Mouse (Mus musculus) forebrain, embryonic 12.5 days (tissue): ENCODE results near the gene Sdcbp2. TPM values are rescaled to one million over a fixed set of nuclear protein-coding genes. Genes with fewer than 3 reads are reported as not detected.
A peak's percentile ranks its signal among the peaks of the same experiment; 100 is the strongest.
"Not testable (repeated sequence)": the region's sequence is repeated elsewhere in the genome, so short reads cannot be mapped to it uniquely, and the experiment has no call there.

Experiments used
- ATAC-seq: fragments of 200-750 bp; cut with Nextera tagmentation; 2 replicates; pipeline ENCODE4 v1.8.0; 2017; ENCODE audit warnings: moderate TSS enrichment; ENCODE audit not compliant: low FRiP score
- H3K27ac ChIP-seq: fragments of 300-500 bp; sonication (generic); 2 replicates; pipeline ENCODE4 v1.5.1; 2016; ENCODE audit warnings: mild to moderate bottlenecking
- H3K27me3 ChIP-seq: fragments of 300-500 bp; sonication (generic); 2 replicates; pipeline ENCODE4 v1.6.1; 2016; ENCODE audit warnings: mild to moderate bottlenecking
- H3K36me3 ChIP-seq: fragments of 300-500 bp; sonication (generic); replicated peaks from 2 replicates; pipeline ENCODE4 v1.6.1; 2016; ENCODE audit warnings: mild to moderate bottlenecking
- H3K4me1 ChIP-seq: fragments of 300-500 bp; sonication (generic); 2 replicates; pipeline ENCODE4 v1.6.1; 2016
- H3K4me2 ChIP-seq: fragments of 300-500 bp; sonication (generic); 2 replicates; pipeline ENCODE4 v1.6.1; 2016; ENCODE audit warnings: mild to moderate bottlenecking, moderate library complexity
- H3K4me3 ChIP-seq: fragments of 300-500 bp; sonication (generic); replicated peaks from 2 replicates; pipeline ENCODE4 v1.5.1; 2016; ENCODE audit warnings: mild to moderate bottlenecking
- H3K9ac ChIP-seq: fragments of 300-500 bp; sonication (generic); 2 replicates; pipeline ENCODE4 v1.6.1; 2016; ENCODE audit warnings: mild to moderate bottlenecking
- H3K9me3 ChIP-seq: fragments of 300-500 bp; sonication (generic); 2 replicates; pipeline ENCODE4 v1.6.1; 2016
- WGBS: fragments of 180-500 bp; shearing (Covaris S2); methylation state at CpG from one replicate; pipeline ENCODE4 v1.1.7; 2016; 5-methylcytosine and 5-hydroxymethylcytosine counted together
- polyA plus RNA-seq: library from polyadenylated mRNA; unstranded; fragments of >200 nt; fragmentation: Nextera tagmentation; extraction: Ambion mirVana; gene quantifications from 2 replicates; pipeline ENCODE4 v1.2.1, GENCODE M21; 2016

Sdcbp2 gene
- polyA plus RNA-seq, 1 experiment from 2014 or later: 0.98 TPM

DNA sequence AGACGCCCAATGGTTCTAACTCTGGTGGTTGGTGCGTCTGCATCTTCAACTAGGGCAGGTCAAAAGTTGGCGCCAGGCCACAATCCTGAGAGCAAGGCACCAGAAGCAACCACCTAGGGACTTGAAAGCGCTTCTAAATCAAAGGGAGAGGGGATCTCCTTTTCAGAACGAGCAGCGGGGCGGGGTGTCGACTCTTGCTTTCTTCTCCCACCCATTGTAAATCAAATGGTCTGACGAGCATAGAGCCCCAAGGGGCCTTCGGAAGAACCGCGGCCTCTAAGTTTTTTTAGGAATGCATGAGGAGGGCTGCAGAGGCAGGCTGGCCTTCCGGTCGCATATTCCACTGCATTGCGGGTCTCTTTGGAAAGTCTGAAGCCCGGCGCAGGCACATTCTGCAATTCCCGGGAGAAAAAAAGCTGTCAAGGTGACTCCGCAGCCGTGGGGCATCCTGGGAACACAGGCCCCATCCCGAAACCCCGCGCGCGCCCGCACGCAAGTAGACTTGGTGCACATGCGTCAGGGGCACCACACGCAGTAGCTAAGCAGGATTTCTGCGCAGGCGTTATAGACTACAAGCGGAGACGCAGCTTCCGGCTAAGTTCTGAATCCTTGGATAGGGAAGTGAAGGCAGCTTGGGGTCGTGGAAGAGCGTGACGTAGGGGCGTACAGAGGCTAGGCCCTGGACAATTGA lies 3.4 kb downstream of the Sdcbp2 start:
- no peaks in the 10 kb centered on the region for H3K36me3 ChIP-seq
- H3K9me3 ChIP-seq: no peaks in the 10 kb centered on the region
- peak overlapping the region; percentile 61 for H3K27ac ChIP-seq
- peak; percentile 94 for ATAC-seq
- 2% methylated on average over 38 of the region's 38 CpGs for WGBS
- peak overlapping the region; percentile 40 for H3K4me3 ChIP-seq
- H3K4me2 ChIP-seq: peak overlapping the region; percentile 72
- H3K4me1 ChIP-seq: peaks cover 9% of the 10 kb centered on the region
- H3K9ac ChIP-seq: peak overlapping the region; percentile 48
- peaks cover 13% of the 10 kb centered on the region for H3K27me3 ChIP-seq

DNA sequence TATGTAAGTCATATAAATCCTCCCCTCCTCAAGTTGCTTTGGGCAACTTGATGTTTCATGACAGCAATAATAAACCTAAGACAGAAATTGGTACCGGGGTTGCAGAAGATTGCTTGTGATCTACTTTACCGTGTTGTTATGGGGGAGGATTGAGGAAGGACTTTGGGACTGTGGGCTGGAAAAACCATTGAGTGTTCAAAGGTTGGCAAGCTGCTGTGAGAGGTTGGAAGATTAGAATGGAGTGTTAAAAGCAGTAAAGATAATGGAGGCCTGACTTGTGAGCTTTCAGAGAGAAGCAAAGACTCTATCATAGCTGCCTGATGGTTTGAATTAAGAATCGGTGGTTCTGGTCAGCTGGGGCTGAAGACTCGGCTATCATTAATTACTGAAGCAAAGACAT lies 6.8 kb downstream of the Sdcbp2 start:
- Histone ChIP-seq H3K36me3 (no peaks in the 10 kb centered on the region), H3K27me3 (peaks cover 7% of the 10 kb centered on the region), H3K9ac (no peak overlapping the region), H3K9me3 (no peaks in the 10 kb centered on the region), H3K4me1 (peaks cover 9% of the 10 kb centered on the region), H3K4me3 (no peak overlapping the region), H3K27ac (no peak overlapping the region), H3K4me2 (no peak overlapping the region)
- WGBS: 89% methylated on average over 4 of the region's 4 CpGs
- ATAC-seq: no peak

DNA sequence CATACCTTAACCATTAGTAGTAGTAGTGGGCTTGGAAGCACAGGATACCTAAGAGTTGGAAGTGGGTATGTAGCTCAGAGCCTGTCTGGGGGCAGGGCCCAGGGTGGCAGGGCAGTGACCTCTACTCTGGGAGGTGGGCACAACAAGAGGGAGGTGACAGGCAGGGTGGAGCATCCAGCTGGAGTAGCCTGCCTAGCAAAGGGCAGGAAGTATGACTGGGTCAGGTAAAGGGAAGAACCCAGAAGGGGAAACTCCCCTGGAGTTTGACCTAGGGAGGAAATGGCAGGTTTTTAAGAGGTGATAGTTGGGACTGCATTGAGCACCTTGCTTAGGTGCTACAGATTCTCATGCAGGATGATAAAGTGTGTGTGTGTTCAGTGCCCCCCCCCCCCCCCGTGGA lies 8.5 kb downstream of the Sdcbp2 start:
- H3K27ac ChIP-seq: no peak overlapping the region
- no peak overlapping the region for H3K4me3 ChIP-seq
- H3K36me3 ChIP-seq: no peaks in the 10 kb centered on the region
- H3K9ac ChIP-seq: no peak overlapping the region
- no peak for ATAC-seq
- 40% methylated on average over 1 of the region's 1 CpGs for WGBS
- H3K4me1 ChIP-seq: peaks cover 5% of the 10 kb centered on the region; the same call in 1 of the 2 replicates
- H3K4me2 ChIP-seq: no peak overlapping the region
- no peaks in the 10 kb centered on the region for H3K9me3 ChIP-seq
- H3K27me3 ChIP-seq: peaks cover 7% of the 10 kb centered on the region

DNA sequence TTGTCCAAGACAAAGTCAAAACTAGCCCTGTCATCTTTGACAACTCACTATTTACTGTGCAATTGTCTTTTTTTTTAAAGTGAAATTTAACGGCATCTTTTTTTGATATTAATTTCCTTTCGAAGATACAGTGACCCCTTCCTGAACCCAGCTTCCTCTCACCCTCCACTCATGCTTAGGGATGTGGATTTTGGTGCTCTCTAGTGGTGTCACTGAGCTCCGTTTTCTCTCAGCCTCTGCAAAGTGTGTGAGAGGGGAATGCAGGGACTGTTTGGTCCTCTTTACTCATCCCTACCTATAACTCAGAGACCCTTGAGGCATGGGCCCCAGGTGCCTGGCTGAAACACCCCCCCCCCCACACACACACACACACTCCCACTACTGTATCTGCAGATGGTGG lies 13.5 kb downstream of the Sdcbp2 start:
- H3K36me3 ChIP-seq: no peaks in the 10 kb centered on the region
- no peak overlapping the region for H3K4me3 ChIP-seq
- no peaks in the 10 kb centered on the region for H3K4me1 ChIP-seq
- H3K9ac ChIP-seq: no peak overlapping the region
- no peak overlapping the region for H3K27ac ChIP-seq
- H3K4me2 ChIP-seq: no peak overlapping the region
- no peak for ATAC-seq
- H3K9me3 ChIP-seq: no peaks in the 10 kb centered on the region
- 68% methylated on average over 3 of the region's 3 CpGs for WGBS
- H3K27me3 ChIP-seq: no peaks in the 10 kb centered on the region

DNA sequence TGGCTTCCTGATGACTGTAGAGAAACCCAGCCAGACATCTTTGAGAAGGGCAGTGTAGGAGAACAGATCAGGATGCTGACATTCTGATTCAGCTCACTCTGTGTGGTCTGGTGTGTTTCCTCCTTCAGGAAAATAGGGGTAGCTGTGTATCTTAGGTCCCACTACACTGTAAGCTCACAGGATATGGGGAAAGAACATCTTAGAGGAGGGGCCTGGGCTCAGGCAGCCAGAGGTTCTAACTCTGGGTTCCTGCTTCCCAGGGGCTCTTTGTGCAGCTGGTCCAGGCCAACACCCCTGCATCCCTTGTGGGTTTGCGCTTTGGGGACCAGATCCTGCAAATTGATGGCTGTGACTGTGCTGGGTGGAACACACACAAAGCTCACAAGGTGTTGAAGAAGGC lies 14.4 kb downstream of the Sdcbp2 start:
- H3K4me3 ChIP-seq: no peak overlapping the region
- no peaks in the 10 kb centered on the region for H3K36me3 ChIP-seq
- no peaks in the 10 kb centered on the region for H3K27me3 ChIP-seq
- 91% methylated on average over 1 of the region's 1 CpGs for WGBS
- H3K4me2 ChIP-seq: no peak overlapping the region
- H3K4me1 ChIP-seq: no peaks in the 10 kb centered on the region
- H3K9ac ChIP-seq: no peak overlapping the region
- no peaks in the 10 kb centered on the region for H3K9me3 ChIP-seq
- H3K27ac ChIP-seq: no peak overlapping the region
- ATAC-seq: no peak

DNA sequence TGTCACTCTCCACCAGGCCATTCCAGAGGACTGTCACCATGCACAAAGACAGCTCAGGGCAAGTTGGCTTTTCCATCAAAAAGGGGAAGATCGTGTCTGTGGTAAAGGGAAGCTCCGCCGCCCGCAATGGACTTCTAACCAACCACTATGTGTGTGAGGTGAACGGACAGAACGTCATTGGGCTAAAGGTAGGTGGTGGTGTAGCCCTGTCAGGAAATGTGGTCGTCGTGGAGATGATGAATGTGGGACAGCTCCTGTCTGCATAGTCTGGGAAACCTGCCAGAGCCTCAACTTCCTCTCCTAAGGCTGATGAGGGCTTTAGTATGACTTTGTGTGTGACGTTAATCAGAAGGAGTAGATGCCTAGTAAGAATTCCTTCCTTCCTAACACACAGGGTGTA lies 14.9 kb downstream of the Sdcbp2 start:
- H3K9me3 ChIP-seq: no peaks in the 10 kb centered on the region
- WGBS: 78% methylated on average over 9 of the region's 9 CpGs
- H3K4me2 ChIP-seq: no peak overlapping the region
- no peak overlapping the region for H3K27ac ChIP-seq
- H3K4me1 ChIP-seq: no peaks in the 10 kb centered on the region
- H3K27me3 ChIP-seq: no peaks in the 10 kb centered on the region
- no peak overlapping the region for H3K4me3 ChIP-seq
- H3K9ac ChIP-seq: no peak overlapping the region
- no peak for ATAC-seq
- no peaks in the 10 kb centered on the region for H3K36me3 ChIP-seq

DNA sequence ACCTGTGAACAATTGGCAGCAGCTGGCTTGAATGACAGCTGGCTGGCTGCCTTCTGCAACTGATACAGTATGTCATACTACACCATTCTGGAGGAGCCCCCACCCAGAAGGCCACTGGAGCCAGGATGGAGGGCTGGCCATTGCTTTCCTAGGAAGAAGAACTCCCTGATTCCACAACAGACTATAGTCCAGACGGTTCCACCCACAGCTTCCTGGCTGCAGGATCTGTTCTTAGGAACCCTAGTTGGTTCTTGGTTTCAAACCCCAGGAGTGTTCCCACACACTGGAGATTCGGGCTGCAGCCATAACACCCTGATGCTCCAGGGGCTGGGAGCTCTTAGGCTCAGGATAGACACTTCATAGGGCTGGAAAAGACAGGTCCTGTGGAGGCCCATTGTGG lies 25.6 kb downstream of the Sdcbp2 start:
- Histone ChIP-seq H3K9ac (no peak overlapping the region), H3K4me2 (no peak overlapping the region), H3K4me1 (peaks cover 7% of the 10 kb centered on the region; the same call in 1 of the 2 replicates), H3K27me3 (no peaks in the 10 kb centered on the region), H3K36me3 (no peaks in the 10 kb centered on the region), H3K9me3 (no peaks in the 10 kb centered on the region), H3K27ac (no peak overlapping the region), H3K4me3 (no peak overlapping the region)
- ATAC-seq: no peak
- WGBS: 72% methylated on average over 2 of the region's 2 CpGs

DNA sequence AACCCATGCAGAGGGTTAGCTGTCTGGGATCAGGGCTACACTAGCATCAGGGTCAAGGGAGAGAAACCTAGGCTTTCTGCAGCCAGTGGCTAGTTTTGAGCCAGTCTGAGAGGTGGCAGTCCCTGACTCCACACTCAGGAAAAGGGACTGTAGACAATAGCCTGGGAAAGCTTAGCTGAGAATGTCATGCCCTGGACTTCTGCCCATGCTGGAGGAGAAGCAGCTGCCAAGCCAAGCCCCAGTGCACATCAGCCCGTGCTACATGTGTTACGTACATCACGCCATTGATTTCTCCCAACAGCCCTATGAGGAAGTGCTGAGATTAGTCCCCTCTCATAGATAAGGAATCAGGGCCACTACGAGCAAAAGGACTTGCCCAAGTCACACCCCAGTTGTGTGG lies 29.7 kb downstream of the Sdcbp2 start:
- no peak overlapping the region for H3K4me2 ChIP-seq
- H3K4me1 ChIP-seq: peaks cover 33% of the 10 kb centered on the region
- WGBS: 88% methylated on average over 4 of the region's 4 CpGs

DNA sequence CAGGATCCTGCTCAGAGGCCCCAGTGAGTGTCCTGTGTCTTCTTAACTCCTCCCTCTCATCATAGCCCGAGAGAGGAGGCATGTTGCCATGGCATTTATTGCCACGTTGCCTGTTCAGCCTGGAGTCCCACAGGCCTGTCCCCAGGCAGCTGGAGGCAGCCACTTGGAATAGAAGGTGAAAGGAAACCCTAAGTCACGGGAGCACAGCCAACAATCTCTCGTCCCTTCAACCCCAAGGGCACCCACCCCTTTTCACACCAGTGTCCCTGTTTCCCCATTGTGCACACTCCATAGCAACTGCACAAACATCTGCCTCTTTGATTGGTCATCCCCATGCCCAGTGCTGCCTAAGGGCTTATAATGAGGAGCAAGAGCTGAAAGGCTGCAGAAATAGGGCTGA lies 31.2 kb downstream of the Sdcbp2 start:
- 6% methylated on average over 4 of the region's 4 CpGs for WGBS
- Histone ChIP-seq H3K27me3 (no peaks in the 10 kb centered on the region), H3K4me3 (no peak overlapping the region), H3K27ac (peak overlapping the region; percentile 21; the same call in 1 of the 2 replicates), H3K4me1 (peaks cover 33% of the 10 kb centered on the region), H3K36me3 (no peaks in the 10 kb centered on the region), H3K4me2 (no peak overlapping the region), H3K9me3 (no peaks in the 10 kb centered on the region), H3K9ac (no peak overlapping the region)
- ATAC-seq: peak; percentile 64

More for the DNA sequence above, 29.7 kb downstream of the Sdcbp2 start:
- H3K27ac ChIP-seq: no peak overlapping the region
- no peak for ATAC-seq
- no peak overlapping the region for H3K4me3 ChIP-seq
- H3K9me3 ChIP-seq: no peaks in the 10 kb centered on the region
- H3K9ac ChIP-seq: no peak overlapping the region
- no peaks in the 10 kb centered on the region for H3K27me3 ChIP-seq
- H3K36me3 ChIP-seq: no peaks in the 10 kb centered on the region

DNA sequence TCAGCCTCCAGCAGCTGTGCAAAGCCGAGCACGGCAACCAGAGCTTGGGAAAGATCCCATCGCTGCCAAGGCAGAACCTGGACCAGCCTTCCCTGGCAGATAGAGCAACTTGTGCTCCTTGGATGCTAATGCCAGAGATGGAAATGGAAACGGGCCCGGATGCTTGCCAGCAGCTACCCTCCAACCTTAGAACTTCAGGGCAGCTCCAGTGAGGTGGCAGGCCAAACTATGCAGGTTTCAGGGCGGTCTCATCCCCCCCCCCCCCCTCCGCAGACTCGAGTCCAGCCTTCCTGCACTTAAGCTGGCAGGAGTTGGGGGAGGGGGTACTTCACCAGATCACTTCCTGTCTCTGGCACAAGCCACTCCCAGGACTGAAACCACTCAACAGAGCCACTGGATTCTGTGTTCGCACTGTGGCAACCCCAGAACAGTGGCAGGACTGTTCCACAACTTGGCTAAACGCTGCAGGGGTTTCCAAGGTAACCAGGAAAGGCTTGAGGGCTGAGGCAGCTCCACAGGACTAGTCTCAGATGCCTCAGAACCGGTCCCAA lies 33.1 kb downstream of the Sdcbp2 start:
- WGBS: 45% methylated on average over 9 of the region's 11 CpGs
- H3K27ac ChIP-seq: no peak overlapping the region

DNA sequence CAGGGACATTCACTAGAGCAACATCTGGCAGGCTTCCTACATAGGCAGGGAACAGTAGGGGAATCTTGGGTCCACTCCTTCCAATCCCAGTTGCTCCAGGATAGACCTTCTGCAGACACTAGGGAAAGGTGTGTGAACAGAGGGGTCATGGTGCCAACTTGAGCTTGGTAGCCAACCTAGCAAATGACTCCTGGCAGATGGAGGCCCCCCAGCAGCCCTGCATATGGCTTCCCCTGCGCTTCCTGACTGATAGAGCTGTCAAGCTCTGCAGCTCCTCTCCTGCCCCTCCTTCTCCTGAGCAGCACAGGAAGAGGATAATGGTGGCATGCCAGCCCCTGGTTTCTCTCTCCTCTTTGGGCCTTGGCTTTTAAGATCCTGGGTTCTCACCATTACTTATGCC lies 36.0 kb downstream of the Sdcbp2 start:
- WGBS: 60% methylated on average over 1 of the region's 1 CpGs
- ATAC-seq: no peak
- no peaks in the 10 kb centered on the region for H3K27me3 ChIP-seq
- H3K4me1 ChIP-seq: peaks cover 29% of the 10 kb centered on the region
- H3K4me3 ChIP-seq: no peak overlapping the region
- H3K9ac ChIP-seq: no peak overlapping the region
- no peak overlapping the region for H3K27ac ChIP-seq
- no peak overlapping the region for H3K4me2 ChIP-seq
- no peaks in the 10 kb centered on the region for H3K9me3 ChIP-seq
- no peaks in the 10 kb centered on the region for H3K36me3 ChIP-seq

More for the DNA sequence above, 33.1 kb downstream of the Sdcbp2 start:
- Histone ChIP-seq H3K4me1 (peaks cover 39% of the 10 kb centered on the region), H3K36me3 (no peaks in the 10 kb centered on the region), H3K9me3 (no peaks in the 10 kb centered on the region), H3K27me3 (no peaks in the 10 kb centered on the region), H3K9ac (no peak overlapping the region), H3K4me2 (no peak overlapping the region), H3K4me3 (no peak overlapping the region)
- peak; percentile 49; the same call in 1 of the 2 replicates for ATAC-seq

DNA sequence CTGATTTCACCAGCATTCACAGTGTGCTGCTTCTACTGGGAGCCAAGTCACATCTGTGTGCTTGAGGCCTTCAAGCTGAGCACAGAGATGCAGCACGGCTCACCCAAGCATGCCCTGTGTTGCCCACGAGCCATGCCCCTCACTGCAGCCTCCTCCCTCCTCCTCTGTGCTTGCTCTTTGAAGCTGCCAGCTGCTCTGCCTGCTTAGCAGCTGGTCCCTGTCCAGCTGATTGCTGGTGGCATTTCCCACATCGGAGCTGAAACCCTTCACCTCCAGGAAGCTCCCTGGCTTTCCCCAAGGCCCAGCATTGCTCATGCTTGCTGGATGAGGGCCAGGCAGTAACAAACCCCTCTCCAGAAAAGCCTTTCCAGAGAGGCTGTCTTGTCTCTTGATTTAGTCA lies 37.6 kb downstream of the Sdcbp2 start:
- 50% methylated on average over 3 of the region's 3 CpGs for WGBS
- H3K27ac ChIP-seq: no peak overlapping the region
- ATAC-seq: no peak

DNA sequence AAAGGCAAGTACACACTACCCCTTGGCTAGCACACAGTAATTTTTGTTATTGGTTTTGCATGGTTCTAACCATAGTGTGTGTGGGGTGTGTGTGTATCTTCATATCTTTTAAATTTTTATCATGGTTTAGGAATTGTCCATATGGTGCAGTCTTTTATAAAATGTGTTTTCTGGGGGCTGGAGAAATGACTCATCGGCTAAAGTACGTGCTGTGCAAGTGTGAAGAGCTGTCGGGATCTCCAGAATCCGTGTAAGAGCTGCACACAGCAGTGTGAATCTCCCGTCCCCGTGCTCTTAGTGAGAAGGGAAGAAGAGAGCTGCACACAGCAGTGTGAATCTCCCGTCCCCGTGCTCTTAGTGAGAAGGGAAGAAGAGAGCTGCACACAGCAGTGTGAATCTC lies 43.4 kb downstream of the Sdcbp2 start:
- not testable (repeated sequence) for H3K36me3 ChIP-seq, H3K4me1 ChIP-seq, H3K27ac ChIP-seq, H3K9me3 ChIP-seq, H3K27me3 ChIP-seq, H3K9ac ChIP-seq, H3K4me2 ChIP-seq, H3K4me3 ChIP-seq, ATAC-seq
- WGBS: 87% methylated on average over 7 of the region's 8 CpGs

More for the DNA sequence above, 37.6 kb downstream of the Sdcbp2 start:
- H3K4me1 ChIP-seq: peaks cover 16% of the 10 kb centered on the region
- H3K4me2 ChIP-seq: no peak overlapping the region
- no peak overlapping the region for H3K9ac ChIP-seq
- H3K4me3 ChIP-seq: no peak overlapping the region
- no peaks in the 10 kb centered on the region for H3K27me3 ChIP-seq
- H3K9me3 ChIP-seq: no peaks in the 10 kb centered on the region
- H3K36me3 ChIP-seq: no peaks in the 10 kb centered on the region
